Mouse (Mus musculus) urinary bladder, postnatal 14 days (tissue): ENCODE measurements around the gene Klhl9.
"Not testable (repeated sequence)": the region's sequence is repeated elsewhere in the genome, so short reads cannot be mapped to it uniquely, and the experiment has no call there.

Experiments
- DNase-seq: peaks from one replicate; pipeline ENCODE4 v3.0.0; 2021; ENCODE audit warnings: low spot score

Klhl9 gene

GRCm38 (mm10) chr4:88721791-88722721 is at the start of gene Klhl9, which contains the start of gene Gm26566:
Gene Klhl9 (minus strand): TSS chr4:88722465.
Gene Gm26566 (plus strand): TSS chr4:88721805.
- DNase-seq = peak; percentile 92

GRCm38 (mm10) chr4:88763384-88764018 is 41.2 kb upstream of the Klhl9 start:
- peak; percentile 56 for DNase-seq

- peak; percentile 10 for DNase-seq
These were observed 40.1 kb upstream of the Klhl9 start for GRCm38 (mm10) chr4:88762341-88762740.

- peak; percentile 71 for DNase-seq
These were observed 39.5 kb upstream of the Klhl9 start for GRCm38 (mm10) chr4:88761776-88762175.

GRCm38 (mm10) chr4:88760431-88760830 is 38.2 kb upstream of the Klhl9 start:
- peak; percentile 80 for DNase-seq

GRCm38 (mm10) chr4:88759610-88760268 is 37.5 kb upstream of the Klhl9 start, which contains the start of gene Gm13283:
Gene Gm13283 (plus strand): TSS chr4:88760119.
- DNase-seq = peak; percentile 22

- not testable (repeated sequence) for DNase-seq
These were observed 36.5 kb upstream of the Klhl9 start for GRCm38 (mm10) chr4:88758751-88759150.

GRCm38 (mm10) chr4:88757628-88758031 is 35.4 kb upstream of the Klhl9 start:
- DNase-seq = peak; percentile 87

- DNase-seq = peak; percentile 12
These were observed 34.6 kb upstream of the Klhl9 start for GRCm38 (mm10) chr4:88756581-88757513.

GRCm38 (mm10) chr4:88754818-88755340 is 32.6 kb upstream of the Klhl9 start, which contains the start of gene Gm13271:
Gene Gm13271 (plus strand): TSS chr4:88754868.
- DNase-seq = peak; percentile 62

- DNase-seq = no peak
These were observed 27.7 kb upstream of the Klhl9 start for GRCm38 (mm10) chr4:88749926-88750325.

GRCm38 (mm10) chr4:88744207-88744606 is 21.9 kb upstream of the Klhl9 start:
- no peak for DNase-seq

- DNase-seq = no peak
These were observed 20.6 kb upstream of the Klhl9 start for GRCm38 (mm10) chr4:88742771-88743371.

GRCm38 (mm10) chr4:88741426-88741825 is 19.2 kb upstream of the Klhl9 start:
- DNase-seq = no peak

GRCm38 (mm10) chr4:88739036-88739435 is 16.8 kb upstream of the Klhl9 start:
- DNase-seq = no peak

GRCm38 (mm10) chr4:88738480-88738879 is 16.2 kb upstream of the Klhl9 start:
- DNase-seq = peak; percentile 76

GRCm38 (mm10) chr4:88727324-88727723 is 5.1 kb upstream of the Klhl9 start:
- peak; percentile 40 for DNase-seq

GRCm38 (mm10) chr4:88726727-88727126 is 4.5 kb upstream of the Klhl9 start:
- DNase-seq = no peak

- DNase-seq = no peak
These were observed 1.3 kb upstream of the Klhl9 start for GRCm38 (mm10) chr4:88723497-88724090.

GRCm38 (mm10) chr4:88718715-88719114 is 3.5 kb downstream of the Klhl9 start:
- DNase-seq = no peak
